Mouse (Mus musculus): ENCODE measurements around the gene Slc25a13.

Slc25a13 gene

DNA sequence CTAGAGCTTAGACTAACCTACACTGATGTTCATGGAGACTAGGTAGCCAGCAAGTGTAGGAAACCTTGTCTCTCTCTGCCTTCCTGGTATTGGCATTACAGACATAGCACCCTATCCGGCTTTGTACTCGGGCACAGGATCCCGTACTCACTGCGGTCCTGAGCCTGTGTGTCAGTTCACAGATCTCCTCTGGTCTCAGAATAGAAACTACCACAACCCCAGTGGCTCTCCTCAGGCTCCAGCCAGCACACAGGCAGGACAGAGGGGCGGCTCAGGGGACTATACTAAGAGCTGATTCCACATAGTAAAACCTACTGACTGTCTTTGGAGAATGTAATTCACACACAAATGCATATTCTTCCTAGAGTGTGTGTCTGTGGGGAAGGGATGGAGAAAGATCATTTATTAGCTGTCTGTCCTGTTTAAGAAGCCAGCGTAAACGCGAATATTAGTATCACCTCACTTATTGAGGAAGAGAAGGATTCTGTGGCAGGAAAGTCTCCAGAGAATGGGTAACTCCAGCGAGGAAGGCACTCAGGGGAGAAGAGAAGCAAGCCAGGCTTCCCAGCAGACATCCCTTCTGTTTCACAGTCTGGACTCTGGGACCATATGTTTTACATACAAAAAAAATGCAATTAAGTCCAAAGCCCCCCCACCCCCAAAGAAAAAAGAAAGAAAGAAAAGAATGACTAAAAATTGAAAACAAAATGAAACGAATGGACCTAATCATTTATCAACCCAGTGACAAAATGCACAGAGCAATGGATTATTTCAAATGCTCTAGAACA, 49.4 kb downstream of the Slc25a13 start:
- DNase-seq, result no peak

GRCm38 (mm10) chr6:6162993-6163623, 53.9 kb downstream of the Slc25a13 start:
- DNase-seq, result no peak

GRCm38 (mm10) chr6:6162146-6162545, 54.8 kb downstream of the Slc25a13 start:
- DNase-seq, result no peak

GRCm38 (mm10) chr6:6160645-6161426, 56.1 kb downstream of the Slc25a13 start:
- no peak for DNase-seq

GRCm38 (mm10) chr6:6159221-6159859, 57.6 kb downstream of the Slc25a13 start:
- no peak for DNase-seq

DNA sequence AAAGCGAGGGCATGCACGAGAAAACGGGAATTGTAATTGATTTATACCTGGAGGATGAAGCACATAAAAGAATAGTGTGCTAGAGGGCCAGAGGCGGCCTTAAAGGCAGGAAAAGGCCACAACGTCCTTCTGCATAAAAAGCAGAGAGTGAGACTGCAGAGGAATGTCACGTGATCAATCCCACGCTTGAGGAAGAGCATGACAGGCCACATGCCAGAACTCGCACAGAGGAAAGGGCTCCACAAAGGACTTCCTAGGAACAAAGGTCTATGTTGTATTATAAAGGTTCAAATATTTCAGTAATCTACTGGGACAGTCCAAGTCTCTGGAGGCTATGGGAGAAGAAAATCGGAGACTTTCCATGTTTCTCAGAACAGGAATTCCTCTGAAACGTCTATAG, 63.5 kb downstream of the Slc25a13 start:
- DNase-seq, result no peak

GRCm38 (mm10) chr6:6150811-6151210, 66.2 kb downstream of the Slc25a13 start:
- no peak for DNase-seq

DNA sequence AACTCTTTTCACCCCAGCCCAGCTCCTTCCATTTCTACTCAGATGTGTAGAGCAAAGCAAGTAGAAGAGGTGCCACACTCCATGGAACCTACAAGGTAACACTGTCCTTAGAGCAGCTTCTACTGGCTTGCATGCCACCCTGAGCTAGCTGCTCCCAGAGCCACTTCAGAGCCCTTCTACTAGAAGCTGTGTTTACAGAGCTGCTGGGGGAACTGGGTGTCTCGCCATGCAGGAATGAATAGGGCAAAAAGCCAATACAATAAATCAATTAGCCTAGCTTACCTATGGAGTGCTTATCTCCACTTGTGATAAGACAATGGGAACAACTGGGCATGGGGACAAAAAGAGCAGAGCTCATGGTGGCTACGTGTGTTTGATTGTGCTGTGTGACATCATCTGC, 67.2 kb downstream of the Slc25a13 start:
- DNase-seq, result no peak

DNA sequence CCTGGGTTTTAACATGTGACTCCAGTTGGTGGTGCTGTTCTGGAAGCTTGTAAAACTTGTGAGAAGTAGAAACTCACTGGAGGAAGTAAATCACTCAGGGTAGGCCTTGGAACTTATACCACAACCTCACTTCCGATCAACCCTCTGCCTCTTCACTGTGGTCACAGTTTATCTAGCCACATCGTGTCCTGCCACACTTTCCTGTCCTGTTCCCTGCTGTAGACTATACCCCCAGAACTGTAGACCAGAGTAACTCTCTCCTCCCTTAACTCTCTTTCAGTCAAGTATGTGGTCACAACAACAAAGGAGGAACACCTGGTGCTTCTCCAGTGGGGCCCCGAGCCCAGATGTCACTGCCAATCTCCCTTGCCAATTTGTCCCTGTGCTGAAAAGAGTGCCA, 67.6 kb downstream of the Slc25a13 start:
- peak in 1 of 2 experiments; percentile 5 for DNase-seq

DNA sequence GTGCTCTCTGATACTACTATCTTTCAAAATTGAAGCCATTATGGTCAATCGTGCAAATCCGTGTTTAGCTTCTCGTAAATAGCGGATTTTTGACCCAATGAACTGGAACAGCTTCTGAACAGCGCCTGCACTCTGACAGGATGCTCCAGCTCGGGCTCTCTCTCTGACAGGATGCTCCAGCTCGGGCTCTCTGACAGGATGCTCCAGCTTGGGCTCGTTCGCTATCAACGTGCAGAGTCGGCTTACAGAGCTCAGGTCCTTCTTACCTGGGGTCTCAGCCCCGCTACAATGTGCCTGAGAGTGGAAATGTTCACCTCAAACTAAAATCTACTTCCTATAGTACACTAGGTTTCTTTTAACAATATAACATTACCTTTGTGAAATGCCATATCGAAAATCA, 71.6 kb downstream of the Slc25a13 start:
- no peak for DNase-seq

- no peak for DNase-seq
Measured at GRCm38 (mm10) chr6:6143525-6143924, 73.4 kb downstream of the Slc25a13 start.

DNA sequence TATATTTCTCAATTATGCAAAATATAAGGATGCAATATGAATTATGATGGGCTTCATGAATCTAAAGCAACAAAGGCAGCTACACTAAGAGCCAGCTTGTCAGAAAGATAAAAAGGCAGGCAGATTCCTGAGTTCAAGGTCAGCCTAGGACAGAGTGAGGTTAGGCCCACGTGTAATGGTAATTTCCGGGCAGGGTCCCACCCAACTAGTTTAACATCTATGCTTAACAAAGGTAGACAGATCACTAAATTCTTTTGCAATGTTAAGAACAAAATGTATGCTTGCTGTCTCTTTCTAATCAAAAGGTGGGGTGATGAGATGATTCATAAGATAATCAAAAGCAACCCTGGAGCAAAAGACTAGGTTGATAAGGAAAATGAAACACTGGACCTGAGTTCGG, 76.6 kb downstream of the Slc25a13 start:
- no peak for DNase-seq

DNA sequence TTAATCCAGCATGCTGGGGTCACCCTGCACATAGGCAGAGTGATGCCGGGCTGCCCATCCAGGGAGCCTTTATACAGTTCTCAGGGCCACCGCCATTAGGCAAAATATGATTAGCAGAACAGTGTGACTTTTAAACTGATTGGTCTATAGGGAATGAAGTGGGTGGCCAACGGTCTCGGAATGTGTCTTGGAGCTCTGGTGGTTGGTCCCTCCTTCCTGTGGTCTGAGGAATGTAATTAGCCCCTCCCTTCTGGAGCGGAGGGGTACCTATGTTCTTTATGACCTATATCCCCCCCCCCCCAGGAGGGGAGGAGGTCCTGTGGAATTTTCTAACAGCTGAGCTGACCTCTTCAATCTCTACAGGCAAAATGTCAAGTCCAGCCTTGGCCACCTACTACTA, 77.9 kb downstream of the Slc25a13 start:
- DNase-seq, result no peak

DNA sequence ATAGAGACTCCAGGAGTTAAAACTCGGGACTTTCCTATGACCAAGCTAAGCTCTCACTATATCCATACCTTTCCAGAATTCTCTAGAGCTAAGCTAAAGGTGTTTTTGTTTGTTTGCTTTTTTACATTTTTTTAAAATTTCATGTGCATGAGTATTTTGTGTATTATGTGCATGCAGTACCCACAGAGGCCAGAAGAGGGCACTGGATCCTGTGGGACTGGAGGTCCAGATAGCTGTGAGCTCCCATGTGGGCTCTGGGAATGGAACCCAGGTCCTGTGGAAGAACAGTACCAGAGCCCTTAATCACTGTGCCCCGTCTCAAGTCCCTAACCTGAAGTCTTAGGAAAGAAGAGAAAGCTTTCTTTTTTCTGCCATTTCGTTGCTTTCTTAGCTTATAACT, 80.2 kb downstream of the Slc25a13 start:
- no peak for DNase-seq

DNA sequence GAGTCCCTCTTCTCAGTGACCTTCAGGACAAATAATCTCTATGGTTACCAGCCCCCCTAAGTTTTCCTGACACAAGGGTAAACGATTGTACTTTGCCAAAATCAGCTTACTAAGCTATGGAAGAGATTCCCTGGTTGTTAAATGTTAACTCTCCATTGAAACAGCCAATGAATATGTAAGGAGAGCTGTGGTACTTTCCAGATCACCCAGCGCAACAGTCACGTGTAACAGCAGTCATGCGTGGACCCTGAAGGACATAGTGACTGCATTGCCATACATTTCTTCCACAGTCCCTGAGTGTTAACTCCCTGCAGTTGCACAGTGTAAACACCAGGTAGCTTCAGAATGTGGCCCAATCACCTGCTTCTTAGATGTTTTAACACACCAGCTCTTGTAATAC, 82.0 kb downstream of the Slc25a13 start:
- no peak for DNase-seq

- DNase-seq, result no peak
Measured at GRCm38 (mm10) chr6:6133556-6134050, 83.4 kb downstream of the Slc25a13 start.

DNA sequence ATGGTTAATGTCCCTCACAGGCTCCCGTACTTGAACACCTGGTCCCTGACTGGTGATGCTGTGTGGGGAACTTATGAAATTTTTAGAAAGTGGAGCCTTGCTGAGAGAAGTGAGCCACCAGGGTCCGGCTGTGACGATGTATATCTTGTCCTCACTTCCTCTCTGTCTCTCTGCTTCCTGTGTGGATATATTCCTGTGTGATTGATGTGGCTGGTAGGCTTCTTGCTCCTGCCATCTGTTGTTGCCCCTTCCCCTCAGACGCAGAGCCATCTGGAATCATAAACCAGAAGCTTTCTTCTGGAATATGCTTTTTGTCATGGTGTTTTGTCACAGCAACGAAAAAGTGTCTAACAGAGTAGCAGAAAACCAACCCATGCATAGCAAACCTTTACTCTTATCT, 84.9 kb downstream of the Slc25a13 start:
- DNase-seq, result no peak

DNA sequence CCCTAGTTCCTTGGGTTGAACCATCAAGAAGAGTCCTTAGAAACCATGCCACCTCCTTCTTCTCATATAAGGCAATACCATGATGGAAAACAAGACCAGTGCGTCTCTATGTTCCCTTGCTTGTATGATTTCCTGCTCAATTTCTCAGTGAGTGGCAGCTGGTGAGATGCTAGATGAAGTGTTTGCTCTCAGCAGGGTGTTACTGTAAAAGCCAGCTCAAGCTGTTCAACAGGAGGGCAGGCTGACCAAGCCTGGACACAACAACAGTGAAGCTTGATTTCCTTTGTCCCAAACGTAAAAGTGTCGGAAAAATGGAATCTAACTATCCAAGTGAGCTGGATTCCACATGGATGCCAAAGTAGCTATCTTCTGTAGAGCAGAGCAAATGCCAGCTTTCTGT, 91.4 kb downstream of the Slc25a13 start:
- no peak for DNase-seq

GRCm38 (mm10) chr6:6121904-6122303, 95.1 kb downstream of the Slc25a13 start:
- no peak for DNase-seq

GRCm38 (mm10) chr6:6120841-6121240, 96.1 kb downstream of the Slc25a13 start:
- DNase-seq, result no peak

DNA sequence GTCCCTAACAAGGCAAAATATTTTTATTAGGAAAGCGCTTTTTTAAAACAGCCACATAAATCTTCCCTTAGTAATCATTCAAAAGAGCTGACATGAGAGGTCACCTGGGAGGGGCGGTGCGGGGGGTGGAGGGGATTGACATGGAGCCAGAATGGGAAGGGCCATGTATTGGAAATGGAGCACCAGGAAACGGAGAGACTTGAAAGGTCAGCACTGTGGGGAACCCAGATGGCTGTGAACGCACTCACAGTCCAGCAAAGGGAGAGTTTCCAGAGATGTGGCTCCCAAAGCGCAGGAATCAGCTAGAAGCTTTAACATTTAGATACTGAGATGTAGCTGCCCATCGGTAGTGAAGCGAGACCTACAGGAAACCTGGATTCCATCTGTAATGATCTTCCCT, 101.2 kb downstream of the Slc25a13 start:
- DNase-seq, result no peak

GRCm38 (mm10) chr6:6113776-6114175, 103.2 kb downstream of the Slc25a13 start:
- DNase-seq, result no peak

All from thymus, adult 18-20 months (tissue).